Mouse (Mus musculus) adrenal gland, postnatal 10 days (tissue): Measurements from ENCODE around the gene Rheb. TPM values are rescaled to one million over a fixed set of nuclear protein-coding genes. Genes with fewer than 3 reads are reported as not detected.
A peak's percentile ranks its signal among the peaks of the same experiment; 100 is the strongest.
"Not testable (repeated sequence)": the region's sequence is repeated elsewhere in the genome, so short reads cannot be mapped to it uniquely, and the experiment has no call there.

Source experiments
- DNase-seq: peaks from one replicate; pipeline ENCODE4 v3.0.0; 2021; ENCODE audit warnings: mixed read lengths
- total RNA-seq, 2 experiments: library from RNA; stranded (reverse); gene quantifications; 2 replicates each; pipeline ENCODE4 v1.2.3; 2021

The Rheb gene
- total RNA-seq, 2 experiments from 2014 or later: 76.7 to 76.9 TPM

DNA sequence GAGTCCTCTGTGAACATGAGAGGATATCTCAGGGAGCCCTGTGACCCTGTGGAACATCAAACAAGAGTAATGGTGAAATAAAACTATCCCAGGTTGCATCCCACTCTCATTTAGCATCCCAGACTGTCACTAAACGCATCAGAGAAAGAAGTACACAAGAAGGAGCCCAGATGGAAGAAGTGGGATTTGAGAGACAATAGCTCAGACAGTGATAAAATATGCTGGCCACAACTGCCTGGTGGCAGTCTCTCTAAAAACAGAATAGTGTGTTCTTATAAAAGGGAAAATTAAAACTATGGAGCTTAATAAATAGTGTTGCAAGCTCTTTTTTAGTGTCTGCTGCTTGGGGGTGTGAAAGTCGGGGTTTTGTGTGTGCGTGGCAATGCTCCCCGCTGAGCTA is 59.5 kb downstream of the Rheb start:
- DNase-seq: no peak

GRCm38 (mm10) chr5:24781048-24781447 is 61.4 kb downstream of the Rheb start:
- DNase-seq: no peak

GRCm38 (mm10) chr5:24779881-24780512 is 62.4 kb downstream of the Rheb start:
- DNase-seq: peak; percentile 27

- DNase-seq: no peak
Observed at GRCm38 (mm10) chr5:24779321-24779720, 63.1 kb downstream of the Rheb start.

- DNase-seq: no peak
Observed at GRCm38 (mm10) chr5:24778843-24779140, 63.6 kb downstream of the Rheb start.

- DNase-seq: no peak
Observed at GRCm38 (mm10) chr5:24778082-24778842, 64.2 kb downstream of the Rheb start.

GRCm38 (mm10) chr5:24776681-24777080 is 65.7 kb downstream of the Rheb start:
- DNase-seq: no peak

GRCm38 (mm10) chr5:24774549-24774948 is 67.9 kb downstream of the Rheb start:
- not testable (repeated sequence) for DNase-seq

DNA sequence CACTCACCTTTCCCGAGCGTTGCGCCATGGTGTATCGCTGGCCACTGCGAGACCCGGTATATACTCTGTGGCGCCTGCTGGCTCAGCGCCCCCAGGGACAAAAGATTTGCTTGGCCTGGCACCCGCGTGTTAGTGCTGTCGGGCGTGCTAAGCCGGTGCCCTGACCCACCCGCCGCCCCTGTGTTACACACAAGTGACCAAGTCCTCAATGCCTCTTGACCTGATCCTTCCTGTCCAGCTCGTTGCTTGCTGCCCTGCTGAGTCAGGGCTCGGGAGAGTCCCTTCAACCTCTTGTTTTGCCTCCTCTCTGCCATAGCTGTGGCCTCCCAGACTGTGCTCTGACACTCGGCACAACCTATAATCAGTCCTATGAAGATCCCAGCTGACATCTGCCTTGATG is 84.6 kb downstream of the Rheb start, which contains the start of gene Crygn:
Gene Crygn, minus strand, starts transcription at position 193 of the 400 bp plus-strand sequence.
- no peak for DNase-seq

GRCm38 (mm10) chr5:24756931-24757330 is 85.5 kb downstream of the Rheb start:
- DNase-seq: no peak

Other genes starting within 250 kb of the Rheb start
- gene Smarcd3, start 218.2 kb downstream of the Rheb start, total RNA-seq: 10 to 100 TPM; 16.4 to 26.0 TPM
- gene Nub1, start 157.1 kb downstream of the Rheb start, total RNA-seq: 10 to 100 TPM; 43.3 to 43.9 TPM
- gene Wdr86, start 111.9 kb downstream of the Rheb start, total RNA-seq: 1 to 10 TPM; 3.9 to 4.5 TPM
- not detected for gene Crygn, start 84.6 kb downstream of the Rheb start, total RNA-seq